Comparison of ENCODE assay signal across 18 mouse cellular contexts in genomic region chr15:91561728-91562127, GRCm38 (mm10).
"Had no signal": no experiment of that assay in that cellular context is flagged by ENCODE, and none has a peak within 500 bp of the region (broad histone marks: within the 10 kb centered on the region; RNA-seq: fewer than 3 reads in every experiment).

No protein-coding gene starts in this region.

- H3K4me3 ChIP-seq: liver, embryonic 12.5 days; midbrain, embryonic 10.5 days; midbrain, embryonic 13.5 days; midbrain, embryonic 15.5 days; myocyte; neural tube, embryonic 12.5 days had no signal

- H3K4me1 ChIP-seq: liver, embryonic 12.5 days; midbrain, embryonic 10.5 days; midbrain, embryonic 13.5 days; midbrain, embryonic 15.5 days; neural tube, embryonic 12.5 days had no signal

- H3K36me3 ChIP-seq: liver, embryonic 12.5 days; midbrain, embryonic 10.5 days; midbrain, embryonic 13.5 days; midbrain, embryonic 15.5 days; neural tube, embryonic 12.5 days had no signal

- DNase-seq: lung, adult 18-20 months; lung, postnatal 10 days; lung, postnatal 4 days; right cerebral cortex, adult 18-20 months; right cerebral cortex, postnatal 25 days; right cerebral cortex, postnatal 4 days; spleen, adult 18-20 months; thymus, adult 2 months; thymus, postnatal 25 days; thymus, postnatal 4 days had no signal

- H3K27me3 ChIP-seq: liver, embryonic 12.5 days; midbrain, embryonic 13.5 days; midbrain, embryonic 15.5 days; neural tube, embryonic 12.5 days had no signal

- H3K9ac ChIP-seq: liver, embryonic 12.5 days; liver, embryonic 14.5 days; lung, embryonic 14.5 days; midbrain, embryonic 13.5 days; midbrain, embryonic 15.5 days; neural tube, embryonic 12.5 days had no signal

- H3K9me3 ChIP-seq: liver, embryonic 12.5 days; midbrain, embryonic 10.5 days; midbrain, embryonic 13.5 days; midbrain, embryonic 15.5 days; neural tube, embryonic 12.5 days had no signal

- ATAC-seq: liver, embryonic 12.5 days; midbrain, embryonic 13.5 days; midbrain, embryonic 15.5 days had no signal

- H3K4me2 ChIP-seq: liver, embryonic 12.5 days; lung, embryonic 14.5 days; midbrain, embryonic 13.5 days; midbrain, embryonic 15.5 days; neural tube, embryonic 12.5 days had no signal

- H3K27ac ChIP-seq: liver, embryonic 12.5 days; liver, embryonic 14.5 days; midbrain, embryonic 10.5 days; midbrain, embryonic 13.5 days; midbrain, embryonic 15.5 days; neural tube, embryonic 12.5 days had no signal
